Comparison of ENCODE assay signal across 11 mouse cellular contexts in genomic region chr14:99176559-99176958, GRCm38 (mm10).
A peak's percentile ranks its signal among the peaks of the same experiment; 100 is the strongest.
DNase-seq lines count a peak whose midpoint lies in the region; ATAC-seq and TF ChIP-seq lines count a peak whose summit lies in the region.
"Had no signal": no experiment of that assay in that cellular context is flagged by ENCODE, and none has a peak within 500 bp of the region (broad histone marks: within the 10 kb centered on the region; RNA-seq: fewer than 3 reads in every experiment).

No protein-coding gene starts in this region.

- 47% methylated on average over 9 of the region's 9 CpGs for WGBS in kidney, embryonic 16.5 days
- 46% methylated on average over 9 of the region's 9 CpGs for WGBS in embryonic facial prominence, embryonic 11.5 days
- 41% methylated on average over 9 of the region's 9 CpGs for WGBS in stomach, postnatal 0 days

- ATAC-seq in kidney, embryonic 16.5 days (ENCODE audit: low FRiP score, low TSS enrichment) = no peak
- ATAC-seq in embryonic facial prominence, embryonic 11.5 days (replicated peaks; ENCODE audit: insufficient number of reproducible peaks, low FRiP score, low TSS enrichment, low read depth) = no peak
- peak; percentile 81 for ATAC-seq in stomach, postnatal 0 days (ENCODE audit: low FRiP score, low TSS enrichment)
- ATAC-seq: forebrain, embryonic 16.5 days; midbrain, embryonic 15.5 days had no signal

- H3K4me1 ChIP-seq in kidney, embryonic 16.5 days (ENCODE audit: insufficient read depth, low read length) = no peaks in the 10 kb centered on the region
- H3K4me1 ChIP-seq in embryonic facial prominence, embryonic 11.5 days (ENCODE audit: control insufficient read depth, insufficient read depth, low read length) = no peaks in the 10 kb centered on the region
- no peaks in the 10 kb centered on the region for H3K4me1 ChIP-seq in stomach, postnatal 0 days (replicated peaks; ENCODE audit: control insufficient read depth, insufficient read depth)
- H3K4me1 ChIP-seq: liver, embryonic 15.5 days; midbrain, embryonic 15.5 days had no signal

- no peaks in the 10 kb centered on the region for H3K27me3 ChIP-seq in kidney, embryonic 16.5 days (ENCODE audit: insufficient read depth, low read length)
- H3K27me3 ChIP-seq in embryonic facial prominence, embryonic 11.5 days (ENCODE audit: control insufficient read depth, insufficient read depth, low read length) = no peaks in the 10 kb centered on the region
- no peaks in the 10 kb centered on the region for H3K27me3 ChIP-seq in stomach, postnatal 0 days (ENCODE audit: control insufficient read depth, insufficient read depth, low read length)
- H3K27me3 ChIP-seq: liver, embryonic 15.5 days; midbrain, embryonic 15.5 days had no signal

- no peak for TF ChIP-seq CTCF in stomach, postnatal 0 days (IDR thresholded peaks at IDR 0.05; ENCODE audit: low read depth)

- H3K4me3 ChIP-seq in kidney, embryonic 16.5 days (ENCODE audit: low read length) = no peak overlapping the region
- H3K4me3 ChIP-seq in embryonic facial prominence, embryonic 11.5 days (ENCODE audit: low read depth, low read length) = no peak overlapping the region
- no peak overlapping the region for H3K4me3 ChIP-seq in stomach, postnatal 0 days (ENCODE audit: low read depth, low read length)
- H3K4me3 ChIP-seq: liver, embryonic 15.5 days; midbrain, embryonic 15.5 days had no signal

- H3K27ac ChIP-seq in kidney, embryonic 16.5 days (ENCODE audit: low read length) = no peak overlapping the region
- H3K27ac ChIP-seq in embryonic facial prominence, embryonic 11.5 days (replicated peaks; ENCODE audit: low read depth, low read length) = no peak overlapping the region
- no peak overlapping the region for H3K27ac ChIP-seq in stomach, postnatal 0 days (replicated peaks)
- H3K27ac ChIP-seq: hindbrain, embryonic 14.5 days; liver, embryonic 15.5 days; midbrain, embryonic 15.5 days had no signal

- H3K4me2 ChIP-seq in kidney, embryonic 16.5 days (replicated peaks; ENCODE audit: low read depth, low read length) = no peak overlapping the region
- H3K4me2 ChIP-seq in embryonic facial prominence, embryonic 11.5 days (ENCODE audit: low read depth, low read length) = no peak overlapping the region
- H3K4me2 ChIP-seq in stomach, postnatal 0 days (replicated peaks; ENCODE audit: low read depth) = no peak overlapping the region
- H3K4me2 ChIP-seq: hindbrain, embryonic 14.5 days; liver, embryonic 15.5 days; midbrain, embryonic 15.5 days had no signal

- 0 out of 2 replicates have a peak, but pooled peaks cover 5% of the 10 kb centered on the region for H3K36me3 ChIP-seq in kidney, embryonic 16.5 days (ENCODE audit: insufficient read depth, low read length)
- H3K36me3 ChIP-seq in embryonic facial prominence, embryonic 11.5 days (replicated peaks; ENCODE audit: control insufficient read depth, insufficient read depth, low read depth, low read length) = no peaks in the 10 kb centered on the region
- H3K36me3 ChIP-seq in stomach, postnatal 0 days (ENCODE audit: control insufficient read depth, insufficient read depth, low read length) = no peaks in the 10 kb centered on the region
- H3K36me3 ChIP-seq: liver, embryonic 15.5 days; midbrain, embryonic 15.5 days had no signal

- H3K9me3 ChIP-seq in kidney, embryonic 16.5 days (ENCODE audit: low read length) = no peaks in the 10 kb centered on the region
- H3K9me3 ChIP-seq in embryonic facial prominence, embryonic 11.5 days (replicated peaks; ENCODE audit: control insufficient read depth, low read length) = no peaks in the 10 kb centered on the region
- no peaks in the 10 kb centered on the region for H3K9me3 ChIP-seq in stomach, postnatal 0 days (ENCODE audit: control insufficient read depth, low read length)
- H3K9me3 ChIP-seq: liver, embryonic 15.5 days; midbrain, embryonic 15.5 days had no signal

- no peak overlapping the region for H3K9ac ChIP-seq in kidney, embryonic 16.5 days (replicated peaks; ENCODE audit: low read length)
- H3K9ac ChIP-seq in embryonic facial prominence, embryonic 11.5 days (replicated peaks; ENCODE audit: low read length) = no peak overlapping the region
- no peak overlapping the region for H3K9ac ChIP-seq in stomach, postnatal 0 days (ENCODE audit: low read length)
- H3K9ac ChIP-seq: hindbrain, embryonic 14.5 days; liver, embryonic 15.5 days; midbrain, embryonic 15.5 days had no signal

- TF ChIP-seq EP300 in stomach, postnatal 0 days (optimal IDR thresholded peaks at IDR 0.05) = peak; percentile 77

- DNase-seq in kidney, postnatal 14 days = peak; percentile 27
- peak; percentile 27 for DNase-seq in embryonic facial prominence, embryonic 11.5 days (ENCODE audit: low spot score)
- DNase-seq in lung, adult 18-20 months = peak; percentile 86 to 90
- peak; percentile 83 for DNase-seq in stomach, postnatal 0 days (ENCODE audit: low spot score)
- no peak for DNase-seq in cerebellum, adult 8-10 months
- no peak for DNase-seq in cerebellum, postnatal 36 days

Comparison
In these comparisons a context has a peak if more than half of its experiments do, and no peak if none do; other contexts are left out.
1. DNase-seq: peak in kidney, postnatal 14 days (single experiment), embryonic facial prominence, embryonic 11.5 days (single experiment), lung, adult 18-20 months (2 of 2) and stomach, postnatal 0 days (single experiment); none in cerebellum, adult 8-10 months (single experiment) and cerebellum, postnatal 36 days (0 of 2).